Mouse (Mus musculus) kidney, embryonic 14.5 days (tissue): ENCODE measurements at regions not wholly inside any gene's neighbourhood (a gene's known extent, or its start where the extent isn't known, plus 50 kb on each side); places are given as distances from the start of the nearest gene placed in this dataset.

Source experiments
- ATAC-seq: fragments of 200-750 bp; cut with Nextera tagmentation; 2 replicates; pipeline ENCODE4 v1.8.0; 2017; ENCODE audit warnings: moderate number of reproducible peaks, mild to moderate bottlenecking, moderate TSS enrichment, moderate library complexity; ENCODE audit not compliant: low FRiP score, low TSS enrichment
- H3K27ac ChIP-seq: fragments of 300-500 bp; sonication (generic); 2 replicates; pipeline ENCODE4 v1.5.1; 2014; ENCODE audit warnings: low read depth, mild to moderate bottlenecking, low read length, moderate library complexity, mixed read lengths
- H3K27me3 ChIP-seq: fragments of 300-500 bp; sonication (generic); 2 replicates; pipeline ENCODE4 v1.6.1; 2014; ENCODE audit warnings: mild to moderate bottlenecking, low read length; ENCODE audit not compliant: control insufficient read depth, insufficient read depth
- H3K36me3 ChIP-seq: fragments of 300-500 bp; sonication (generic); 2 replicates; pipeline ENCODE4 v1.6.1; 2014; ENCODE audit warnings: low read length, mixed read lengths; ENCODE audit not compliant: control insufficient read depth, insufficient read depth
- H3K4me1 ChIP-seq: fragments of 300-500 bp; sonication (generic); 2 replicates; pipeline ENCODE4 v1.6.1; 2014; ENCODE audit warnings: low read length, mixed read lengths; ENCODE audit not compliant: control insufficient read depth, insufficient read depth
- H3K4me2 ChIP-seq: fragments of 300-500 bp; sonication (generic); replicated peaks from 2 replicates; pipeline ENCODE4 v1.6.1; 2014; ENCODE audit warnings: low read depth, mild to moderate bottlenecking, low read length
- H3K4me3 ChIP-seq: fragments of 300-500 bp; sonication (generic); 2 replicates; pipeline ENCODE4 v1.5.1; 2014; ENCODE audit warnings: mild to moderate bottlenecking, low read length
- H3K9ac ChIP-seq: fragments of 300-500 bp; sonication (generic); 2 replicates; pipeline ENCODE4 v1.6.1; 2014; ENCODE audit warnings: low read depth, mild to moderate bottlenecking, low read length, moderate library complexity
- H3K9me3 ChIP-seq: fragments of 300-500 bp; sonication (generic); 2 replicates; pipeline ENCODE4 v1.6.1; 2016; ENCODE audit warnings: low read length; ENCODE audit not compliant: control insufficient read depth
- WGBS: fragments of 180-500 bp; shearing (Covaris S2); extraction: QIAGEN DNeasy Blood & Tissue Kit; methylation state at CpG from one replicate; pipeline ENCODE4 v1.1.7; 2014; 5-methylcytosine and 5-hydroxymethylcytosine counted together

- H3K9ac ChIP-seq = no peak overlapping the region
- H3K4me1 ChIP-seq = no peaks in the 10 kb centered on the region
- no peak overlapping the region for H3K4me3 ChIP-seq
- H3K27me3 ChIP-seq = no peaks in the 10 kb centered on the region
- 83% methylated on average over 1 of the region's 1 CpGs for WGBS
- H3K4me2 ChIP-seq = no peak overlapping the region
- peak; percentile 79 for ATAC-seq
- no peak overlapping the region for H3K27ac ChIP-seq
- no peaks in the 10 kb centered on the region for H3K9me3 ChIP-seq
- H3K36me3 ChIP-seq = no peaks in the 10 kb centered on the region
Measured at GRCm38 (mm10) chr16:88412287-88412686, 94.5 kb downstream of the Cldn17 start.

- Histone ChIP-seq H3K9me3 (no peaks in the 10 kb centered on the region), H3K27me3 (no peaks in the 10 kb centered on the region), H3K27ac (no peak overlapping the region), H3K9ac (no peak overlapping the region), H3K4me2 (no peak overlapping the region), H3K36me3 (no peaks in the 10 kb centered on the region), H3K4me3 (no peak overlapping the region), H3K4me1 (no peaks in the 10 kb centered on the region)
- ATAC-seq = no peak
Measured at GRCm38 (mm10) chr16:88408144-88408543, 98.6 kb downstream of the Cldn17 start.

- no peaks in the 10 kb centered on the region for H3K36me3 ChIP-seq
- no peak overlapping the region for H3K4me3 ChIP-seq
- no peak overlapping the region for H3K27ac ChIP-seq
- H3K9me3 ChIP-seq = no peaks in the 10 kb centered on the region
- H3K4me2 ChIP-seq = no peak overlapping the region
- H3K9ac ChIP-seq = no peak overlapping the region
- 82% methylated on average over 4 of the region's 4 CpGs for WGBS
- no peaks in the 10 kb centered on the region for H3K27me3 ChIP-seq
- no peak for ATAC-seq
- H3K4me1 ChIP-seq = no peaks in the 10 kb centered on the region
Measured at GRCm38 (mm10) chr16:88404331-88404730, 102.4 kb downstream of the Cldn17 start.

- no peaks in the 10 kb centered on the region for H3K27me3 ChIP-seq
- no peaks in the 10 kb centered on the region for H3K36me3 ChIP-seq
- H3K9ac ChIP-seq = no peak overlapping the region
- H3K4me3 ChIP-seq = no peak overlapping the region
- no peak overlapping the region for H3K4me2 ChIP-seq
- peaks cover 2% of the 10 kb centered on the region; the same call in 1 of the 2 replicates for H3K9me3 ChIP-seq
- no peak overlapping the region for H3K27ac ChIP-seq
- H3K4me1 ChIP-seq = no peaks in the 10 kb centered on the region
- WGBS = 64% methylated on average over 3 of the region's 3 CpGs
- ATAC-seq = no peak
Measured at GRCm38 (mm10) chr16:88399881-88400280, 106.9 kb downstream of the Cldn17 start.

GRCm38 (mm10) chr16:88392764-88393163 is 102.7 kb upstream of the Grik1 start:
- H3K36me3 ChIP-seq = no peaks in the 10 kb centered on the region
- H3K4me1 ChIP-seq = no peaks in the 10 kb centered on the region
- WGBS = 48% methylated on average over 1 of the region's 1 CpGs
- ATAC-seq = no peak
- H3K9me3 ChIP-seq = peaks cover 2% of the 10 kb centered on the region; the same call in 1 of the 2 replicates
- no peak overlapping the region for H3K27ac ChIP-seq
- H3K27me3 ChIP-seq = no peaks in the 10 kb centered on the region
- H3K4me3 ChIP-seq = no peak overlapping the region
- H3K9ac ChIP-seq = no peak overlapping the region
- no peak overlapping the region for H3K4me2 ChIP-seq

- no peak overlapping the region for H3K4me2 ChIP-seq
- no peak overlapping the region for H3K27ac ChIP-seq
- no peak overlapping the region for H3K4me3 ChIP-seq
- no peak; the same call in 1 of the 2 replicates for ATAC-seq
- 11% methylated on average over 2 of the region's 2 CpGs for WGBS
- H3K9ac ChIP-seq = no peak overlapping the region
- no peaks in the 10 kb centered on the region for H3K27me3 ChIP-seq
- no peaks in the 10 kb centered on the region for H3K36me3 ChIP-seq
- H3K9me3 ChIP-seq = no peaks in the 10 kb centered on the region
- H3K4me1 ChIP-seq = 0 out of 2 replicates have a peak, but pooled peaks cover 3% of the 10 kb centered on the region
Measured at GRCm38 (mm10) chr16:88381605-88382279, 91.7 kb upstream of the Grik1 start.

- no peak overlapping the region for H3K4me2 ChIP-seq
- no peaks in the 10 kb centered on the region for H3K9me3 ChIP-seq
- H3K27me3 ChIP-seq = no peaks in the 10 kb centered on the region
- 45% methylated on average over 5 of the region's 5 CpGs for WGBS
- no peak for ATAC-seq
- peaks cover 11% of the 10 kb centered on the region; the same call in 1 of the 2 replicates for H3K4me1 ChIP-seq
- no peak overlapping the region for H3K4me3 ChIP-seq
- H3K27ac ChIP-seq = no peak overlapping the region
- no peaks in the 10 kb centered on the region for H3K36me3 ChIP-seq
- H3K9ac ChIP-seq = no peak overlapping the region
Measured at GRCm38 (mm10) chr16:88375622-88376021, 85.6 kb upstream of the Grik1 start.

- WGBS = 5% methylated on average over 2 of the region's 2 CpGs
- Histone ChIP-seq H3K27me3 (no peaks in the 10 kb centered on the region), H3K4me1 (peaks cover 11% of the 10 kb centered on the region; the same call in 1 of the 2 replicates), H3K9ac (no peak overlapping the region), H3K36me3 (no peaks in the 10 kb centered on the region), H3K9me3 (no peaks in the 10 kb centered on the region), H3K27ac (no peak overlapping the region), H3K4me2 (no peak overlapping the region), H3K4me3 (no peak overlapping the region)
- ATAC-seq = peak; percentile 58; the same call in 1 of the 2 replicates
Measured at GRCm38 (mm10) chr16:88374612-88375011, 84.5 kb upstream of the Grik1 start.

- H3K9me3 ChIP-seq = no peaks in the 10 kb centered on the region
Measured at GRCm38 (mm10) chr16:88372034-88372433, 82.0 kb upstream of the Grik1 start.

More at GRCm38 (mm10) chr16:88372034-88372433, 82.0 kb upstream of the Grik1 start:
- 35% methylated on average over 7 of the region's 7 CpGs for WGBS
- Histone ChIP-seq H3K4me1 (peaks cover 11% of the 10 kb centered on the region; the same call in 1 of the 2 replicates), H3K9ac (no peak overlapping the region), H3K36me3 (no peaks in the 10 kb centered on the region), H3K4me3 (no peak overlapping the region), H3K4me2 (no peak overlapping the region), H3K27ac (no peak overlapping the region), H3K27me3 (no peaks in the 10 kb centered on the region)
- peak; percentile 79 for ATAC-seq
